Mouse (Mus musculus) adrenal gland, adult 10 weeks (tissue): ENCODE results near the gene Gnb1. TPM values are rescaled to one million over a fixed set of nuclear protein-coding genes. Genes with fewer than 3 reads are reported as not detected.

ENCODE experiments used
- polyA plus RNA-seq: library from polyadenylated mRNA; stranded (reverse); fragments of 350-450 nt; fragmentation: Illumina TruSeq; extraction: RNeasy Lipid Tissue Mini Kit (QIAGEN cat#74804); gene quantifications from one replicate; pipeline ENCODE4 v1.2.3, GENCODE M21; 2014; ENCODE audit warnings: low read depth, low replicate concordance

The Gnb1 gene
- 228 TPM for polyA plus RNA-seq

DNA sequence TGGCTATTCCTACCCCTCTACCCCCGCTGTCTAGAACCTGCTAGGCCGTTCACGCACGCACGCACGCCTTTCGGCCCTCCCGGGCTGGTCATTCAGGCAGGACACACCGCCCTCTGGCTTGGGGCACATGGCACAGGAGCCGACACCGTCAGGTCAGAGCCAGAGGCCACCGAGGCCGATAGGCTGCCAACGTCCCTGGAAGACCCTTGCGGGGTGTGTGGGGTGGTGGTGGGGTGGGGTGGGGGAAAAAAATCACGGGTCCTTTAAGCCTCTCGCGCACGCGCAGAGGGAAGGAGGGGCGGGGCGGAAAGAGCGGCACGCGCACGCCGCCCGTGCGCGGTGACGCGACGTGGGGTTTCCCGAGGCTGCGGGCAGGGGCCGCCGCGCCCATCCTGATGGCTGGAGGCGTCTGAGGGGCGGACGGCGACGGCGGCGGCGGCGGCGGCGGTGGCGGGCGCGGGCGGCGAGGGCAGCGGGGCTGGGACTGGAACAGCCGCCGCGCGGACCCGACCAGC is at the start of gene Gnb1:
Gnb1 (plus strand) TSS at position 372 of the 515 bp plus-strand sequence.

GRCm38 (mm10) chr4:155468952-155469351 is 22.2 kb upstream of the Gnb1 start, which contains the start of gene Tmem52:
Gene Tmem52 (plus strand): TSS chr4:155469114.

GRCm38 (mm10) chr4:155561661-155562442 is 70.7 kb downstream of the Gnb1 start, which contains the start of gene Nadk:
Gene Nadk (plus strand): TSS chr4:155562378.

GRCm38 (mm10) chr4:155601091-155601996 is 110.2 kb downstream of the Gnb1 start, which contains the start of gene Slc35e2:
Gene Slc35e2 (plus strand): TSS chr4:155601416.

Other genes starting within 250 kb of the Gnb1 start
- 1.3 TPM for gene Faap20, start 241.6 kb upstream of the Gnb1 start, polyA plus RNA-seq
- gene Prkcz, start 130.0 kb upstream of the Gnb1 start, polyA plus RNA-seq = 1.2 TPM
- gene Gabrd, start 93.2 kb upstream of the Gnb1 start, polyA plus RNA-seq = not detected
- gene Cfap74, start 82.2 kb upstream of the Gnb1 start, polyA plus RNA-seq = 0.47 TPM
- not detected for gene Tmem52, start 22.2 kb upstream of the Gnb1 start, polyA plus RNA-seq
- 136 TPM for gene Nadk, start 71.0 kb downstream of the Gnb1 start, polyA plus RNA-seq
- 35.3 TPM for gene Slc35e2, start 110.1 kb downstream of the Gnb1 start, polyA plus RNA-seq
- 72.3 TPM for gene Cdk11b, start 133.5 kb downstream of the Gnb1 start, polyA plus RNA-seq
- not detected for gene Gm10563, start 154.0 kb downstream of the Gnb1 start, polyA plus RNA-seq
- 0.82 TPM for gene Mmp23, start 162.0 kb downstream of the Gnb1 start, polyA plus RNA-seq
- gene Mib2, start 177.8 kb downstream of the Gnb1 start, polyA plus RNA-seq = 2.4 TPM
- gene Fndc10, start 203.0 kb downstream of the Gnb1 start, polyA plus RNA-seq = 2.0 TPM
- gene Ssu72, start 213.4 kb downstream of the Gnb1 start, polyA plus RNA-seq = 150 TPM
- not detected for gene Tmem240, start 243.4 kb downstream of the Gnb1 start, polyA plus RNA-seq